Mouse (Mus musculus): ENCODE results near the gene 1700001P01Rik. TPM values are rescaled to one million over a fixed set of nuclear protein-coding genes. Genes with fewer than 3 reads are reported as not detected.

The 1700001P01Rik gene
- polyA plus RNA-seq, 1 experiment from 2014 or later: 0.60 TPM

DNA sequence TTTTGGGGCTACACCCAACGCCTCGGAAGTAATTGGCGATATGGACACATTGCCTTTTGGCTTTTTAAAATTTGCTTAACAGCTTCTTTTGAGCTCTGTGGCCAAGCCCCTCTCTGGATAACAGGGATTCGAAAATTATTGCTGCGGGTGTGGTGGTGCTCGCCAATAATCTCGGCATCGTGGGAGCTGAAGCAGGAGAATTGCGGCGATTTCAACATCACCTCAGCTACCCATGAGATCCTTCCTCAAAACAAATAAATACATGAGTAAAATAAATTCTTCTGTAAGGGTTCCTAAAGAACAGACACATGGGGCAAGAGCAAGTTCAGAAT lies 6.8 kb upstream of the 1700001P01Rik start:
- ATAC-seq (ENCODE audit: insufficient read depth, low FRiP score, low read depth): no peak
- Histone ChIP-seq H3K4me1 (peaks cover 13% of the 10 kb centered on the region), H3K27ac (peak overlapping the region; percentile 92), H3K27me3 (replicated peaks) (no peaks in the 10 kb centered on the region), H3K9me3 (no peaks in the 10 kb centered on the region), H3K9ac (peak overlapping the region; percentile 73), H3K36me3 (peaks cover 25% of the 10 kb centered on the region), H3K4me3 (replicated peaks) (peak overlapping the region; percentile 79), H3K4me2 (peak overlapping the region; percentile 55)
- WGBS: 0% methylated on average over 10 of the region's 10 CpGs

DNA sequence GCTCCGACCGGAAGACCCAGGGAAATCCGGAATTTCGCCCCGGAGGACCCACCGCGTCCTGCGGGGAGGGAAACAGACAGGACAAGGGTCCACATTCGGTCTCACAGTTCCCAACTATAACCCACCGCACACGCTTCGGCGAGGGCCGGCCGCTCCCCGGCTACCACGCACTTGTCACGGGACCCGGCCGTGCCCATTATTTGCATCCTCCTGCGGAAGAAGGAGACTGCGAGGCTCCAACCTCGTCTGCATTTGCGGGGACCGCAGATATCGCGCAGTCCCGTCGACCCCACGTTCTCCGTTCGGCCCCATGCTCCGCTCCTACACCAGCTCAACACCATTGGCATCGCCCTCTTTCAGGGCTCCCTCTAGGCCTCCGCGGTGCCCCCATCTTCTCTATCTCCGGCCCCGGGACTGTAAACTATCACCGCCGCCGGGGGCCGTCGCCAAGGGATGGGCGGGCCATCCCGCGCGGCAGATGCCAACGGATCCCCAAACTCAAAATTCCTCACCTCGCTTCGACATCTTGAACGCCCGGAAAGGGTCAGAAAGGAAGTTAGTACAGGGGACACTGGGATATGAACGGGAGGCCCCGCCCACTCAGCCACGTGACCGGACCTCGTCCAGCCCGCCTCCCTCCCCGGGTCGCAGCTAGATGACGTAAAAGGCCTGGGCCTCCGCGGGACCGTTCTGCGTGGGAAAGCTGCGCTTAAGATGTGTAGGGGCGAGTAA lies 6.3 kb upstream of the 1700001P01Rik start, which contains the start of gene Rpl23:
Gene Rpl23, minus strand, starts transcription at position 606 of the 732 bp plus-strand sequence.
- Histone ChIP-seq H3K27ac (peak within 1 kb of the TSS; percentile 92), H3K36me3 (peaks cover 30% of the 10 kb centered on the region), H3K4me2 (peak within 1 kb of the TSS; percentile 60), H3K4me1 (peaks cover 13% of the 10 kb centered on the region), H3K27me3 (replicated peaks) (no peaks in the 10 kb centered on the region), H3K4me3 (replicated peaks) (peak within 1 kb of the TSS; percentile 79), H3K9me3 (no peaks in the 10 kb centered on the region), H3K9ac (peak within 1 kb of the TSS; percentile 92)
- under 1% methylated on average over 67 of the region's 67 CpGs for WGBS
- peak; percentile 94 for ATAC-seq (ENCODE audit: insufficient read depth, low FRiP score, low read depth)

GRCm38 (mm10) chr11:97781478-97781831 lies 5.7 kb upstream of the 1700001P01Rik start:
- 2% methylated on average over 11 of the region's 11 CpGs for WGBS
- peaks cover 36% of the 10 kb centered on the region for H3K36me3 ChIP-seq
- no peak for ATAC-seq (ENCODE audit: insufficient read depth, low FRiP score, low read depth)
- H3K4me1 ChIP-seq: peaks cover 13% of the 10 kb centered on the region
- peak overlapping the region; percentile 92 for H3K9ac ChIP-seq
- peak overlapping the region; percentile 60 for H3K4me2 ChIP-seq
- H3K4me3 ChIP-seq (replicated peaks): peak overlapping the region; percentile 79
- peak overlapping the region; percentile 92; the same call in 1 of the 2 replicates for H3K27ac ChIP-seq
- no peaks in the 10 kb centered on the region for H3K9me3 ChIP-seq
- no peaks in the 10 kb centered on the region for H3K27me3 ChIP-seq (replicated peaks)

DNA sequence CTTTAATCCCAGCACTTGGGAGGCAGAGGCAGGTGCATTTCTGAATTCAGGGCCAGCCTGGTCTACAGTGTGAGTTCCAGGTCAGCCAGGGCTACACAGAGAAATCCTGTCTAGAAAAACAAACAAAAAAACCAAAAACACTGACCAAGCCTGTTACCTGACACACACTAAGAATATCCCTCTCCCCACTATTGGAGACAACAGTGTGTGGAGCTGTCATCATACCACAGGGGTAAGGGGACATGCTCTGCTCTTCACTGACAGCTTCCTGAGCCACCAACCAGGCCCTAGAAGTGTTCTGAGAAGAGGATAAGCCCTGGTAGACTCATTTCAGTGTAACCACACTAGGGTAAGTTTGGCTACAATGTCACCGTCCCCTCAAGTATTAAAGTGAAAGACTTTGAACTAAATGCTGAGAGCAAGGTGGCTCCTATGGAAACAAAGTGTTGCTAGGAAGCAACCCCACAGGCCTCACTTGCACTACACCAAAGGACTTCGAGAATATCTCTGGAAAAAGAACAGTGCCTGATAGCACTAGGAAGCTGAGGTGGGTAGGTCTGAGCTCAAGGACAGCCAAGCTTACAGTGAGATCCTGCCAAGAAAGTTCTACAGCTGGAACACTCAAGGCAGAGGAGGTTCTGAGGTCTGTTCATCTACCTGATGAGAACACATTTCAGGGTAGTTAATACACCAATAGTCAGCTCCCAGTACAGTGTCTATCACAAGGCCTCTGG lies 4.4 kb upstream of the 1700001P01Rik start:
- WGBS: 81% methylated on average over 2 of the region's 2 CpGs
- peaks cover 13% of the 10 kb centered on the region for H3K4me1 ChIP-seq

GRCm38 (mm10) chr11:97778918-97779317 lies 3.2 kb upstream of the 1700001P01Rik start:
- Histone ChIP-seq H3K27ac (no peak overlapping the region), H3K27me3 (replicated peaks) (no peaks in the 10 kb centered on the region), H3K36me3 (peaks cover 36% of the 10 kb centered on the region), H3K4me2 (no peak overlapping the region), H3K9ac (no peak overlapping the region), H3K4me1 (peaks cover 13% of the 10 kb centered on the region), H3K4me3 (replicated peaks) (no peak overlapping the region), H3K9me3 (no peaks in the 10 kb centered on the region)
- 91% methylated on average over 1 of the region's 1 CpGs for WGBS
- no peak for ATAC-seq (ENCODE audit: insufficient read depth, low FRiP score, low read depth)

More for the DNA sequence above, 4.4 kb upstream of the 1700001P01Rik start:
- peaks cover 36% of the 10 kb centered on the region for H3K36me3 ChIP-seq
- H3K4me2 ChIP-seq: peak overlapping the region; percentile 60
- H3K9ac ChIP-seq: peak overlapping the region; percentile 92; the same call in 1 of the 2 replicates
- H3K27ac ChIP-seq: no peak overlapping the region
- peak overlapping the region; percentile 79 for H3K4me3 ChIP-seq (replicated peaks)
- H3K27me3 ChIP-seq (replicated peaks): no peaks in the 10 kb centered on the region
- ATAC-seq (ENCODE audit: insufficient read depth, low FRiP score, low read depth): no peak
- H3K9me3 ChIP-seq: no peaks in the 10 kb centered on the region

GRCm38 (mm10) chr11:97777129-97777529 lies 1.4 kb upstream of the 1700001P01Rik start:
- Histone ChIP-seq H3K9me3 (no peaks in the 10 kb centered on the region), H3K27ac (no peak overlapping the region), H3K4me2 (no peak overlapping the region), H3K4me1 (peaks cover 13% of the 10 kb centered on the region), H3K4me3 (replicated peaks) (no peak overlapping the region), H3K9ac (no peak overlapping the region), H3K27me3 (replicated peaks) (no peaks in the 10 kb centered on the region), H3K36me3 (peaks cover 36% of the 10 kb centered on the region)
- 49% methylated on average over 2 of the region's 2 CpGs for WGBS
- no peak for ATAC-seq (ENCODE audit: insufficient read depth, low FRiP score, low read depth)

DNA sequence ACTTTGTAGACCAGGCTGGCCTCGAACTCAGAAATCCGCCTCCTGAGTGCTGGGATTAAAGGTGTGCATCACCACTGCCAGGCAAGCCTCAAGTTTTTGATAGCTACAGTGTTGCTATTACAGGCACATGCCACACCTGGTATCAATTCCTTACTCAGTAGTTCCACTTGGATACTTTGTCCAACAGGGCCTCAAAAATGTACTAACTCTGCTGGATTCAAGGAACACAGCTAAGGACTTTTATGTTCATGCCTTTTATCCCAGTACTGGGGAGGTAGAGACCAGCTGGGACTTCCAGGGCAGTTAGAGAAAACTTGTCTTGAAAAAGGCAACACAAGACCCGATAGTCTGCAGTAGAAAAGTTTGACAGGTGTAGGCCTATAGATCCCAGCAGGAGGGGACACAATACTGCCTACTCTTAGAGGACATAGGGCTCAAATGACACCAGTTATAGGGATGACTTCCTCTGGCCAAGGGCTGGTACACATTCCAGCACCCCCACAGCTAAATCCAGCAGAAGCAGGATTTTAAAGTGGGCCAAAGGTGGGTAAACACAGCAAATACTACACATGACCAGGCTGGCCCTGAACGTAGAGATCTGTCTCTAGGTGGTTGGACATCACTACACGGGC lies 895 bp upstream of the 1700001P01Rik start:
- no peak overlapping the region for H3K27ac ChIP-seq
- 60% methylated on average over 5 of the region's 5 CpGs for WGBS
- H3K4me2 ChIP-seq: no peak overlapping the region
- no peak overlapping the region for H3K9ac ChIP-seq
- peaks cover 13% of the 10 kb centered on the region for H3K4me1 ChIP-seq
- ATAC-seq (ENCODE audit: insufficient read depth, low FRiP score, low read depth): no peak
- no peaks in the 10 kb centered on the region for H3K27me3 ChIP-seq (replicated peaks)
- no peaks in the 10 kb centered on the region for H3K9me3 ChIP-seq
- H3K36me3 ChIP-seq: peaks cover 36% of the 10 kb centered on the region
- H3K4me3 ChIP-seq (replicated peaks): no peak overlapping the region

DNA sequence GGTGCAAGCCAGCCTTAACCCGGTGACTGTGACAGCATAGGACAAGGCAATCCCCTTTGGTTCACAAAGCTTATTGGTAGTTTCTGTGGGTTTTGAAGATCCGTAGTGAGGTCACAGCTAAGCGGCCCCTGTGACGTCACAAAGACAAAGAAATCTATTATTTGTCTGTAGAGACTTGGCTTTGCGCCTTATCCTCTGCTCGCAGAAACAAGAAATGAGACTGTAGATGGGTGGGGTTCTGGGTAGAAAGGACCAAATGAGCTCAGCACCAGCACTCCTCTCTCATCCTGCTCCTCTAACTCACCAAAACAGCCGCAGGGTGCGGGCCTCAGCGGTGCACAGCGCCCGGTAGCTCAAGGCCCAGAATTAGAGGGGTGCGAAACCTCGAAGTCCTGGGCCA lies 532 bp downstream of the 1700001P01Rik start:
- Histone ChIP-seq H3K4me2 (no peak overlapping the region), H3K27ac (no peak overlapping the region), H3K36me3 (peaks cover 32% of the 10 kb centered on the region), H3K4me1 (peaks cover 5% of the 10 kb centered on the region), H3K9ac (no peak overlapping the region), H3K27me3 (replicated peaks) (no peaks in the 10 kb centered on the region), H3K9me3 (no peaks in the 10 kb centered on the region), H3K4me3 (replicated peaks) (no peak overlapping the region)
- 65% methylated on average over 13 of the region's 13 CpGs for WGBS
- ATAC-seq (ENCODE audit: insufficient read depth, low FRiP score, low read depth): no peak

DNA sequence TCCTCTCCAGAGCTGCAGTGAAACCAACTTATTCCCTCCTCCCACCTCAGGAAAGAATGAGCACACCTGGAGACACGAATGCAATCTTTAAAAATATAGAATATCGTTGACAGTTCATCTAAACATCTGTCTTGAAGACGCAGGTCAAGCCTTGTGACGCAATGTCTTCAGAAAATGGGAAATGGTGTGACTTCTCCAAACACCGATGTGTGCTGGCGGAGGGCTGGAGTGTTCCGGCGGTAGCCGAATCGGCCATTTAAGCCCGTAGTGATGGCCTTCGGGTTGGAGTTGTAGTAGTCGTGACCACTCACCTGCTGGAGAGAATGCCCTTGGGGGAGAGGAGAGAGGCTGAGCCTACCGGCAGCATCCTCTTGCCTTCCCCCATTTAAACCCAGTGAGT lies 4.3 kb downstream of the 1700001P01Rik start:
- H3K27ac ChIP-seq: no peak overlapping the region
- no peak overlapping the region for H3K4me2 ChIP-seq
- H3K36me3 ChIP-seq: 0 out of 2 replicates have a peak, but pooled peaks cover under 1% of the 10 kb centered on the region
- H3K9me3 ChIP-seq: no peaks in the 10 kb centered on the region
- H3K4me3 ChIP-seq (replicated peaks): no peak overlapping the region
- H3K9ac ChIP-seq: no peak overlapping the region
- H3K27me3 ChIP-seq (replicated peaks): no peaks in the 10 kb centered on the region
- ATAC-seq (ENCODE audit: insufficient read depth, low FRiP score, low read depth): no peak
- no peaks in the 10 kb centered on the region for H3K4me1 ChIP-seq
- 72% methylated on average over 14 of the region's 14 CpGs for WGBS

DNA sequence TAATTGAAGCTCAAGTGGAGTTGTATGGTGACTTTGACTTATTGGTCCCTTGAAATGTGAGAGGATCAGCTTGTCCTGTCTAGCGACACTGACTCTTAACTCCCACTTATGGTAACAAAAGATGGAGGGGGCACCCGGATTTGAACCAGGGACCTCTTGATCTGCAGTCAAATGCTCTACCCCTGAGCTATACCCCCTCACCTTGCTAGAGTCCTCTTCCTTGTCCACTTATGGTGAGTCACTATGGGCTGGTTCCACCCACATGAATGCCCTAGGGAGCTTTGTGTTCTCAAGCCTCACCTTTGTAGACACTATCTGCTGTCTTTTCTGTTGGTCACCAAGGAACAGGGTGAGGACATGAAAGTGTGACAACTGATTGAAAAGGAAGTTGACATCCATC lies 6.0 kb downstream of the 1700001P01Rik start:
- 26% methylated on average over 2 of the region's 2 CpGs for WGBS
- H3K9ac ChIP-seq: no peak overlapping the region
- no peak overlapping the region for H3K4me2 ChIP-seq
- H3K9me3 ChIP-seq: no peaks in the 10 kb centered on the region
- ATAC-seq (ENCODE audit: insufficient read depth, low FRiP score, low read depth): peak; percentile 53; the same call in 1 of the 2 replicates
- no peaks in the 10 kb centered on the region for H3K36me3 ChIP-seq
- H3K4me1 ChIP-seq: peaks cover 8% of the 10 kb centered on the region
- no peak overlapping the region for H3K27ac ChIP-seq
- no peak overlapping the region for H3K4me3 ChIP-seq (replicated peaks)
- H3K27me3 ChIP-seq (replicated peaks): no peaks in the 10 kb centered on the region

GRCm38 (mm10) chr11:97766154-97766881 lies 9.4 kb downstream of the 1700001P01Rik start, which contains the start of gene Cwc25:
Gene Cwc25, minus strand, starts transcription at chr11:97766556.
- under 1% methylated on average over 38 of the region's 38 CpGs for WGBS
- peak; percentile 89 for ATAC-seq (ENCODE audit: insufficient read depth, low FRiP score, low read depth)
- Histone ChIP-seq H3K9me3 (no peaks in the 10 kb centered on the region), H3K36me3 (peaks cover 17% of the 10 kb centered on the region), H3K9ac (peak within 1 kb of the TSS; percentile 92), H3K4me2 (peak within 1 kb of the TSS; percentile 72), H3K27ac (peak within 1 kb of the TSS; percentile 96), H3K4me3 (replicated peaks) (peak within 1 kb of the TSS; percentile 98), H3K27me3 (replicated peaks) (no peaks in the 10 kb centered on the region), H3K4me1 (peaks cover 8% of the 10 kb centered on the region)

All from stomach, embryonic 15.5 days (tissue).